Mouse (Mus musculus) intestine, embryonic 15.5 days (tissue): ENCODE measurements around the gene Galnt17. TPM values are rescaled to one million over a fixed set of nuclear protein-coding genes. Genes with fewer than 3 reads are reported as not detected.

Source experiments
- ATAC-seq: fragments of 200-750 bp; cut with Nextera tagmentation; 2 replicates; pipeline ENCODE4 v1.8.0; 2017; ENCODE audit warnings: moderate TSS enrichment, moderate library complexity
- H3K27ac ChIP-seq: fragments of 300-500 bp; sonication (generic); 2 replicates; pipeline ENCODE4 v1.5.1; 2015; ENCODE audit warnings: mild to moderate bottlenecking, inconsistent platforms
- H3K27me3 ChIP-seq: fragments of 300-500 bp; sonication (generic); replicated peaks from 2 replicates; pipeline ENCODE4 v1.6.1; 2015; ENCODE audit warnings: inconsistent platforms
- H3K36me3 ChIP-seq: fragments of 300-500 bp; sonication (generic); 2 replicates; pipeline ENCODE4 v1.6.1; 2015; ENCODE audit warnings: inconsistent platforms
- H3K4me1 ChIP-seq: fragments of 300-500 bp; sonication (generic); replicated peaks from 2 replicates; pipeline ENCODE4 v1.6.1; 2015; ENCODE audit warnings: inconsistent platforms
- H3K4me2 ChIP-seq: fragments of 300-500 bp; sonication (generic); replicated peaks from 2 replicates; pipeline ENCODE4 v1.6.1; 2015; ENCODE audit warnings: mild to moderate bottlenecking, inconsistent platforms
- H3K4me3 ChIP-seq: fragments of 300-500 bp; sonication (generic); replicated peaks from 2 replicates; pipeline ENCODE4 v1.5.1; 2015; ENCODE audit warnings: inconsistent platforms
- H3K9ac ChIP-seq: fragments of 300-500 bp; sonication (generic); 2 replicates; pipeline ENCODE4 v1.6.1; 2015; ENCODE audit warnings: inconsistent platforms
- H3K9me3 ChIP-seq: fragments of 300-500 bp; sonication (generic); 2 replicates; pipeline ENCODE4 v1.6.1; 2016; ENCODE audit warnings: inconsistent platforms
- WGBS: fragments of 180-500 bp; shearing (Covaris S2); methylation state at CpG from one replicate; pipeline ENCODE4 v1.1.7; 2015; 5-methylcytosine and 5-hydroxymethylcytosine counted together
- polyA plus RNA-seq: library from polyadenylated mRNA; unstranded; fragments of >200 nt; fragmentation: Nextera tagmentation; extraction: Ambion mirVana; gene quantifications from 2 replicates; pipeline ENCODE4 v1.2.1, GENCODE M21; 2015

The Galnt17 gene
- polyA plus RNA-seq, 1 experiment from 2014 or later, result 0.68 TPM

DNA sequence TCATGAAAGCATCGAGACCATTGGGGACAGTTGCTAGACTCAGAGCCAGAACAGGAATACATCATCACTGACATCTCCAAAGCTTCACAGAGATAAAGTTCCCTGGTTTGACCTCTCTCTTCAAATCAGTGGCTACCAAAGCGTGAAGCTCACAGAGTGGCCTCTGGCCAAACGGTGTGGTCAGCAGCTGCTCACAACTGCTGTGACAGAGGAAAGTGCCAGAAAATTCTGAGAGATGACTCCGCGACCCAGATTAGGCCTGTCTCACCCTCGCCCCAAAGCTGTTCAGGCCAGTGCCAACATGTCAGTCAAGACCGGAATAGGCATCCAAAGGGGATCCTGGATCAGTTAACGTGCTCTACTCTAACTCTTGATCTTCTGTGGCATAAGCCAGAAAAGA is 74.5 kb downstream of the Galnt17 start:
- Histone ChIP-seq H3K9me3 (no peaks in the 10 kb centered on the region), H3K4me2 (no peak overlapping the region), H3K36me3 (no peaks in the 10 kb centered on the region), H3K27ac (no peak overlapping the region), H3K9ac (no peak overlapping the region), H3K4me3 (no peak overlapping the region), H3K27me3 (no peaks in the 10 kb centered on the region), H3K4me1 (no peaks in the 10 kb centered on the region)
- WGBS, result 86% methylated on average over 8 of the region's 8 CpGs
- ATAC-seq, result no peak

DNA sequence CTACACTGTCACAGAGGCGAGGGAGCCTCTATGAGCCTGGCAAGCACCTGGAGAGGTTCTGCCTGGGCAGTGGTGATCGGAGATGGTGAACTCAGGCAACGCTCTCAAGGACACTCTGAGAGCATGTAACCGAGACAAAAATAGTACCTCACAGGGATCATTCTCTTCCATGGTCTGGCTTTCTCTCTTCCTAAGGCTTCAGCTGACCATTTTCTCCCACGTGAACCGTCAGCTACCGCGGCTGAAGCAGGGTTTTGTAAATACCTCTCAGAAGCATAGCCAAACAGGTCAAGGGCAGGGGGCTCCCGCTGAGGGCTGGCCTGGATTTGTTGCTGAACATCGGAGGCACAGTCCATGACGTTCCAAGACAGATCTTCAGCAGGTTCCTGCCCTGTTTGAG is 77.2 kb downstream of the Galnt17 start:
- Histone ChIP-seq H3K9ac (no peak overlapping the region), H3K4me1 (no peaks in the 10 kb centered on the region), H3K4me2 (no peak overlapping the region), H3K9me3 (no peaks in the 10 kb centered on the region), H3K27ac (no peak overlapping the region), H3K4me3 (no peak overlapping the region), H3K27me3 (no peaks in the 10 kb centered on the region), H3K36me3 (no peaks in the 10 kb centered on the region)
- ATAC-seq, result no peak
- WGBS, result 59% methylated on average over 11 of the region's 11 CpGs

DNA sequence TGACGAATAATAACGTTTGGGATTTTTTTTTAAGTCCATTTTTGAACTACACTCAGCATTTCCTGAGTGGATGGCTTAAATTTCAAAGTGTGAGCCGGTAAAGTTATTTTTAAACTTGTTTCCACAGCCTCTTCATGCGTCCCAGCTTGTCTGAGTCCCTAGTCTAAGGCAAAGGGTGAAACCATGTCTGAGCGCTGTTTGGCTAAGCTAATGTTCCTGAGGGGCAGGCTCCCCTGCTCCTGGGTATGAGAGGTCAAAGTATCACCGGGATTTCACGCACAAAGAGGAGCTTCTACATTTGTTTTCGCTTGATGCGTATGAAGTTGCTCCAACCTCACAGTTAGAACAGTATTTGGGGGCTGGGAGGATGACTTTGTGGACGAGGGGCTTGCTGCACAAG is 78.6 kb downstream of the Galnt17 start:
- H3K27ac ChIP-seq, result no peak overlapping the region
- H3K4me1 ChIP-seq, result no peaks in the 10 kb centered on the region
- no peaks in the 10 kb centered on the region for H3K27me3 ChIP-seq
- ATAC-seq, result no peak
- H3K9ac ChIP-seq, result no peak overlapping the region
- no peaks in the 10 kb centered on the region for H3K36me3 ChIP-seq
- 76% methylated on average over 10 of the region's 10 CpGs for WGBS
- H3K4me2 ChIP-seq, result no peak overlapping the region
- H3K4me3 ChIP-seq, result no peak overlapping the region
- H3K9me3 ChIP-seq, result no peaks in the 10 kb centered on the region

DNA sequence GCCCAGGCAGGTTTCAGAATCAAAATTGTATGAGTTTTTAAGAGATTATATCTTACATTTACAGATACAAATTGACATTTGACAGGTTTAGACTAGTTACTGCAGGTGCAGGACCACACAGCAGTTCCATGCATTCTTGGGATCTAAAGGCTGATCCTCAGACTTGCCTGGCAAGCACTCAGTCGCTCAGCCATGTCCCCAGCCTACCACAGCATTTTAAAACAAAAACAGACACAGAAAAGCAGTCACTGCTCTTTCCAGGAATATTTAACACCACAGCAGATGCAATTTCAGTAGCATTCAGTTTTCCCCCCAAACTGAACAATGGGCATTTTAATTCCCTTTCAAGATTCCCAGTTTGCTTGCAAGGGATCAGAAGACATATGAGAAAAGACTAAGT is 84.9 kb downstream of the Galnt17 start:
- 69% methylated on average over 1 of the region's 1 CpGs for WGBS
- Histone ChIP-seq H3K36me3 (no peaks in the 10 kb centered on the region), H3K9me3 (no peaks in the 10 kb centered on the region), H3K9ac (no peak overlapping the region), H3K4me1 (no peaks in the 10 kb centered on the region), H3K4me2 (no peak overlapping the region), H3K27me3 (no peaks in the 10 kb centered on the region), H3K4me3 (no peak overlapping the region), H3K27ac (no peak overlapping the region)
- no peak for ATAC-seq

DNA sequence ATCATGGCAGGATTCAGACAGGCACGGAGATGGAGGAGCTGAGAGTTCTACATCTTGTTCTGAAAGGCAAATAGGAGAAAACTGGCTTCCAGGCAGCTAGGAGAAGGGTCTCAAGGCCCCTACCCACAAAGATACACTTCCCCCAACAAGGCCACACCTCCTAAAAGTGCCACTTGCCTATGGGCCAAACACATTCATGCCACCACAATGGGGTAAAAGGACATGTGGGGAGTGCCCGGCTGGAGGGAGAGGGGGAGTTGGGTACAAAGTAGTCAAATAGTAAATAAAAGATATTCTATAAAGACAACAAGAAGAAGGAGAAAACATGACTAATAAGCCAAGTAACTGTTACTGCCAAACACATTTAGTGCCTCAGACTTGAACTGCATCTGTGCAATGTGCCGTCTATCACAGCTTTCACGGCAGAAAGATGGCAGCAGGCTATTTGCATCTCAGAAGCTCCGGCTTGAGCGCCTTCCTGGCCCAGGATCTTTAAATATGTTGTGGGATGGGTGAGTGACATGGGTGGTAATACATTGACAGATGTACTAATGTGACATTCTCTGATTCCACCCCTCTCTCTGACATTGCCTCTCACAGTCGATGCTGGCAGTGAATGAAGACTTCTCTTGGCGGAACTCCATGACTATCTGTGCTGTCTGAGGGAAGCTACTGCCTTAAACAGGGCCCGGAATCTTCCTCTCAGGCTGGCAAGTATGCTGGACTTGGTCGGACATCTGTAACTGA is 85.6 kb downstream of the Galnt17 start:
- no peak for ATAC-seq
- WGBS, result 91% methylated on average over 10 of the region's 10 CpGs
- H3K4me1 ChIP-seq, result no peaks in the 10 kb centered on the region
- H3K27ac ChIP-seq, result no peak overlapping the region
- H3K9ac ChIP-seq, result no peak overlapping the region
- no peak overlapping the region for H3K4me3 ChIP-seq
- no peaks in the 10 kb centered on the region for H3K27me3 ChIP-seq
- H3K4me2 ChIP-seq, result no peak overlapping the region
- no peaks in the 10 kb centered on the region for H3K9me3 ChIP-seq
- H3K36me3 ChIP-seq, result no peaks in the 10 kb centered on the region

DNA sequence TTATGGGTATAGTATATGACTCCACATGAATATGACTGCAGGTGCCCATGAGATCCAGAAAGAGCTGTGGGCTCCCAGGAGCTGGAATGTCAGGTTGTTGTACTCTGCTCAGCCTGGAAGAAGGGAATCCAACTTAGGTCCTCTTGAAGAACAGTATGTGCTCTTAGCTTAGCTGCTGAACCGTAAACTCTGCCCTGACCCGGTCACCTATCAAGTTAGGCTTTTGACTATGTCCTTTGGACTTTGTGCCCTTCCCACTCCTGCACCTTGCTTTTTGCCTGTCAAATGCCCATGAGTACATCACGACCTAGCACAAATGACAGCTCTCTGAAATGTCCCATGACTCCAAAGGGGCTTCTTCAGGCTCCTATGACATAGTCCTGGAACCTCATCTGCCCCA is 90.1 kb downstream of the Galnt17 start:
- Histone ChIP-seq H3K36me3 (no peaks in the 10 kb centered on the region), H3K4me3 (no peak overlapping the region), H3K27me3 (no peaks in the 10 kb centered on the region), H3K9ac (no peak overlapping the region), H3K27ac (no peak overlapping the region), H3K9me3 (no peaks in the 10 kb centered on the region), H3K4me2 (no peak overlapping the region), H3K4me1 (no peaks in the 10 kb centered on the region)
- ATAC-seq, result no peak
- 80% methylated on average over 3 of the region's 3 CpGs for WGBS

DNA sequence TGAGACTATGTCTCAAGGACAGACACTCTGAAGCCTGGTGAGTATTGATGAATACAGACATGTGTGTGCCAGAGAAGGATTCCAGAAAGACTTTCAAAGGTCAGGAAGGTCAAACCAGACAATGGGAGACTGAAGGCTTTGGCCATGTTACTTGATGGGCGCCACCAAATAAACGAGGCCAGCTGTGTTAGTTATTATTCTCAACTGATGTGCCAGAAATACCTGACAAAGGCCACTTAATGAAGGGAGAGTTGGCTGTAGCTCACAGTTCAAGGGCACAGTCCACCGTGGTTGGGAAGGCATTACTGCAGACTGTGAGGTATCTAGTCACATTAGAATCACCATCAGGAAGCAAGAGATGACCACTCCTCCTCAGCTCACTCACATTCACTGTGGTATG is 96.7 kb downstream of the Galnt17 start:
- H3K4me1 ChIP-seq, result no peaks in the 10 kb centered on the region
- H3K27me3 ChIP-seq, result no peaks in the 10 kb centered on the region
- no peaks in the 10 kb centered on the region for H3K9me3 ChIP-seq
- no peak overlapping the region for H3K9ac ChIP-seq
- H3K36me3 ChIP-seq, result no peaks in the 10 kb centered on the region
- ATAC-seq, result no peak
- 78% methylated on average over 3 of the region's 3 CpGs for WGBS
- H3K4me2 ChIP-seq, result no peak overlapping the region
- no peak overlapping the region for H3K4me3 ChIP-seq
- H3K27ac ChIP-seq, result no peak overlapping the region

DNA sequence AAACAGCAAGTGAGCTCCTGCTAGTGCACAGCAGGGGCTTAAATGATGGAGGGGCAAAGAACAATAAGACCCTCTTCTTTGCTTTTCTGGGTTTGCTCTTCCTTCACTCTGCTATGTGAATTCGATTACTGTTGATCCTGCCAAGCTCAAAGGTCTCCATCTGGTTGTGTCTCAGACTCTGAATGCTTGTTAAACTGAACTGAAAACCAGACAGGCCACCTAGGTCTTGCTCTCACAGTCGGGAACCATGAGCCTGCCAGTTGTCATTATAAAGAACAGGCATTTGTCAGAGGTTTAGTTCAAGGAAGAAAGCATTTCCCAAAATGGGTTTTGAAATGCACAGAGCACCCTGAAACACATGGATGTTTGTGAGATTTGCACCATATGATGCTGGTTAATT is 107.2 kb downstream of the Galnt17 start:
- Histone ChIP-seq H3K9ac (no peak overlapping the region), H3K4me2 (no peak overlapping the region), H3K27ac (no peak overlapping the region), H3K4me3 (no peak overlapping the region), H3K36me3 (no peaks in the 10 kb centered on the region), H3K4me1 (no peaks in the 10 kb centered on the region), H3K27me3 (no peaks in the 10 kb centered on the region), H3K9me3 (no peaks in the 10 kb centered on the region)
- WGBS, result 65% methylated on average over 2 of the region's 2 CpGs
- ATAC-seq, result no peak

DNA sequence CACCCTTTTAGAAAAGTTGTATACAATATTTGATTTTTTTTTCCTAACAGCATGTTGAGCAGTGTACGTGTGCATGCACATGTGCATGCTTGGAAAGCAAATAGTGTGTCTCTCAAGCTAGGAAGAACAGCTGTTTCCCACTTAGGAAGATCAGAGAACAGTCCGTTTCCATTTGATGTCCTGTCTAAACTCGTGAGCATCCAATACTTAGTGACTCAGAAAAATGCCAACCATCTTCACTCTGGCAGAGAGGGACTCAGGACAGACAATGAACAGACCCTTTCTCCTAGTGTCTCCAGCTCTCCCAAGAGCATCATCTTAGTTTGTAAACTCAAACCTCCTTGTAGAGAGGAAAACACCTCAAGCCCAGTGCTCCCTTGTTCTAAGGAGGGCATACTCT is 116.0 kb downstream of the Galnt17 start:
- Histone ChIP-seq H3K27me3 (no peaks in the 10 kb centered on the region), H3K9ac (no peak overlapping the region), H3K4me1 (no peaks in the 10 kb centered on the region), H3K9me3 (no peaks in the 10 kb centered on the region), H3K4me2 (no peak overlapping the region), H3K4me3 (no peak overlapping the region), H3K27ac (no peak overlapping the region), H3K36me3 (no peaks in the 10 kb centered on the region)
- whole genome bisulfite sequencing, result 54% methylated on average over 3 of the region's 3 CpGs
- no peak for ATAC-seq

DNA sequence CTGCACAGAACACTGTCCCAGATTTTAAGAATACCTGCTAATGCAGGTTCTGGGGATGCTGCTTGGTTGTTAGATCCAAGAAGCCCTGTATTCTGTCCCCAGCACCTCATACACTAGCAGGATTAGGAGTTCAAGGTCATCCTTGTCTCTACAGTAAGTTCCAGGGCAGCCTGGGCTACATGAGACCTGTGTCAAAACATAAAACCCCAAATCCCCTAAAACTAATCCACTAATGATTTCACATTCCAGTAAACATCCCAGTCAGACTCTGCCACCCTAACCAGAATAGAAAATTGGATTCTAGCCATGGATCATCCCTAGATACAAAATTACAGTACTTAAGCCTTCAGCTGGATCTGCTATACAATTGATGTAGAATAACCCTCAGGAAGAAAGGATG is 123.7 kb downstream of the Galnt17 start:
- Histone ChIP-seq H3K27me3 (no peaks in the 10 kb centered on the region), H3K27ac (no peak overlapping the region), H3K4me1 (no peaks in the 10 kb centered on the region), H3K4me2 (no peak overlapping the region), H3K4me3 (no peak overlapping the region), H3K36me3 (no peaks in the 10 kb centered on the region), H3K9me3 (no peaks in the 10 kb centered on the region), H3K9ac (no peak overlapping the region)
- no peak for ATAC-seq

DNA sequence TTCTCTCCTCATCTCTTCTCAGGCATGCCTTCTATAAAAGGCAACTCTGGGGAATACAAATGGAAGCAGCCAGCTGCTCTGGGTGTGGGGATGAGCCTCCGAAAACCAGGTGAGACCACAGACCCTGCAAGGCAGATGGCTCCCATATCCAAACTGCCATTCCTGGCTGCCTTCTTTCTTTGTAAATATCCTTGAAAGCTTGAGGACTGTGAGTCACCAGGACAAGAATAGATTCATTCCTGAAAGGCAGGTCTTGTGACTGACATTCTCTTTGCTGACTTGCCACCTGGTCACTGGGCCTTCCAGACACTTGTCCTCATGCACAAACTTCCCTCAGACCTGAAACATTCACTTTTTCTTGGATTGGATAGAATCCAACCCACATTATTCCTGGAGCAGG is 127.1 kb downstream of the Galnt17 start:
- no peaks in the 10 kb centered on the region for H3K4me1 ChIP-seq
- no peak overlapping the region for H3K4me3 ChIP-seq
- no peak overlapping the region for H3K4me2 ChIP-seq
- no peak for ATAC-seq
- no peaks in the 10 kb centered on the region for H3K36me3 ChIP-seq
- H3K9me3 ChIP-seq, result no peaks in the 10 kb centered on the region
- no peaks in the 10 kb centered on the region for H3K27me3 ChIP-seq
- WGBS, result 63% methylated on average over 1 of the region's 1 CpGs
- no peak overlapping the region for H3K9ac ChIP-seq
- H3K27ac ChIP-seq, result no peak overlapping the region

DNA sequence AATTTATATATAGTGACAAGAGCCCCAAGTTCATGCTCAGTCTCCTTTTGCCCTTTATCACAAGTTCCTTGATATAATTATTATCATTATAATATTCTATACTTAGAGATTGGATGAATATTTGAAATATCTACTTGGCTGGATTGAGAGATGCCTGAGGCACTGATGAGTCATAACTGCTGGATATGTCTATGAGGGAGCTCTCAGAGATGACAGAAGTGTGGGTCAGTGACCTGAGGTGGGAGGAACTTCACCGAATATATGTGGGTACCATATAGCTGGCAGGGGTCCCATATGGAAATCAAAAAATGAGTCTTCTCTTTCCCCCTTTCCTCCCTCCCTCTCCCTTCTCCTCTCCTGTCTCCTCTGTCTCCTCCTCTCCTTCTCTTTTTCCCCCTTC is 127.5 kb downstream of the Galnt17 start:
- no peak overlapping the region for H3K27ac ChIP-seq
- no peak for ATAC-seq
- H3K4me3 ChIP-seq, result no peak overlapping the region
- H3K9me3 ChIP-seq, result no peaks in the 10 kb centered on the region
- H3K27me3 ChIP-seq, result no peaks in the 10 kb centered on the region
- no peaks in the 10 kb centered on the region for H3K36me3 ChIP-seq
- no peaks in the 10 kb centered on the region for H3K4me1 ChIP-seq
- 80% methylated on average over 1 of the region's 1 CpGs for WGBS
- H3K9ac ChIP-seq, result no peak overlapping the region
- no peak overlapping the region for H3K4me2 ChIP-seq

DNA sequence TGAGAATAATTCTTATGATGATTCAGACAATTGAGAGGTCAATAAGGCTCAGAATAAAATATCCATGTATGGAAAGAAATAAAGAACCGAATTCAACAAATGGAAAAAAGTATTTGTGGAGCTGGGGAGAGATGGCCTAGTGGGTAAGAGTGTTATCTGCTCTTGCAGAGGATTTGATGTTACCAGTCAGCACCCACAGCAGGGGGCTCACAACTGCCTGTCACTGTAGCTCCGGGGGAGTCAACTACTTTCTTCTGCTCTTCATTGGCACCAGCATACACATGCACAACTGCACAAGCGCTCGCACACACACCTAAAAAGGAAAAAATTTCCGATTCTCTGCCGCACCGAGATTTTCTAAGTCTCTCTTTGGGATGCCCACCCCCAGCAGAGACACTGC is 130.4 kb downstream of the Galnt17 start:
- no peak for ATAC-seq
- Histone ChIP-seq H3K4me3 (no peak overlapping the region), H3K27me3 (no peaks in the 10 kb centered on the region), H3K27ac (no peak overlapping the region), H3K9me3 (no peaks in the 10 kb centered on the region; the same call in 1 of the 2 replicates), H3K9ac (no peak overlapping the region), H3K4me2 (no peak overlapping the region), H3K36me3 (no peaks in the 10 kb centered on the region), H3K4me1 (no peaks in the 10 kb centered on the region)
- 56% methylated on average over 7 of the region's 7 CpGs for WGBS
